Mouse (Mus musculus) ES-Bruce4 (cell line): Measurements from ENCODE around the gene Ahcyl1.

ENCODE experiments used
- CTCF ChIP-seq: IDR thresholded peaks from one replicate; pipeline ENCODE4 v1.8.1; 2011; ENCODE audit warnings: low read depth, low read length
- POLR2A ChIP-seq: IDR thresholded peaks from one replicate; pipeline ENCODE4 v1.8.1; 2011; ENCODE audit warnings: low read length; ENCODE audit not compliant: insufficient read depth

GRCm38 (mm10) chr3:107671509-107671908 is 24.9 kb downstream of the Ahcyl1 start:
- no peak for TF ChIP-seq CTCF
- no peak for TF ChIP-seq POLR2A
